Mouse (Mus musculus): Measurements from ENCODE around the gene Gm30083.

DNA sequence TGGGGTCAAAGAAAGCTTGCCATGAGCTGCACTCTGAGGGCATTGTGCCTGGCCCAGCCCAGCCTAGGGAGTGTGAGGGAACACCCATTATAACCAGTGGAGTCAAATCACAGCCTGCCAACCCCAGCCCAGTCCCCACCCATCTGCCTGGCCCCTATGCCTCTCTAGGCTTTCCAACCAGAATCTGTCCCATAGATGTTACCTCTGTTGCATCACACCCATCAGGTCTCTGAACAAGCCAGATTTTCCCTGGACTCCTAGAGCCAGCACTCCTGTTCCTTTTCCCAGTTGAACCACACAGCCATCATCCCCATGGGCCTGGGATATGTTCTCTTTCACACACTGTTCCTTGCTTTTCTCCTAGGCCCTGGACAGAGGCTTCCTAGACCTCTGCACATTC is 13.5 kb downstream of the Gm30083 start:
- TF ChIP-seq CTCF (IDR thresholded peaks at IDR 0.05; ENCODE audit: insufficient read depth, low read depth, low read length) (no peak), POLR2A (IDR thresholded peaks at IDR 0.05; ENCODE audit: insufficient read depth, low read depth, low read length) (no peak)
